Comparison of ENCODE assay signal across 16 mouse cellular contexts in genomic region chr1:131794591-131794990, GRCm38 (mm10). TPM values are rescaled to one million over a fixed set of nuclear protein-coding genes. Genes with fewer than 3 reads are reported as not detected.
DNase-seq lines count a peak whose midpoint lies in the region; ATAC-seq and TF ChIP-seq lines count a peak whose summit lies in the region.
"Had no signal": no experiment of that assay in that cellular context is flagged by ENCODE, and none has a peak within 500 bp of the region (broad histone marks: within the 10 kb centered on the region; RNA-seq: fewer than 3 reads in every experiment).

No protein-coding gene starts in this region.

- no peak overlapping the region for H3K4me3 ChIP-seq in forebrain, embryonic 14.5 days (ENCODE audit: low read depth, low read length)
- H3K4me3 ChIP-seq in forebrain, embryonic 10.5 days: no peak overlapping the region
- H3K4me3 ChIP-seq in lung, embryonic 16.5 days (ENCODE audit: low read length): no peak overlapping the region
- H3K4me3 ChIP-seq in embryonic facial prominence, embryonic 14.5 days (ENCODE audit: low read depth, low read length): no peak overlapping the region
- no peak overlapping the region for H3K4me3 ChIP-seq in myocyte
- H3K4me3 ChIP-seq: neural tube, embryonic 13.5 days had no signal

- H3ac ChIP-seq in myocyte (ENCODE audit: control insufficient read depth, insufficient read length): no peak overlapping the region

- WGBS in forebrain, embryonic 14.5 days: 27% methylated on average over 3 of the region's 3 CpGs
- 36% methylated on average over 3 of the region's 3 CpGs for WGBS in forebrain, embryonic 10.5 days
- WGBS in lung, embryonic 16.5 days: 42% methylated on average over 3 of the region's 3 CpGs
- 15% methylated on average over 3 of the region's 3 CpGs for WGBS in embryonic facial prominence, embryonic 14.5 days

- H3K79me2 ChIP-seq in myocyte (ENCODE audit: control insufficient read depth, insufficient read depth): no peaks in the 10 kb centered on the region

- H3K4me2 ChIP-seq in forebrain, embryonic 14.5 days (ENCODE audit: low read length): no peak overlapping the region
- H3K4me2 ChIP-seq in lung, embryonic 16.5 days (ENCODE audit: low read depth, low read length): no peak overlapping the region
- no peak overlapping the region for H3K4me2 ChIP-seq in embryonic facial prominence, embryonic 14.5 days (ENCODE audit: low read depth, low read length)
- no peak overlapping the region for H3K4me2 ChIP-seq in myocyte (ENCODE audit: low read depth)
- H3K4me2 ChIP-seq: midbrain, embryonic 11.5 days; neural tube, embryonic 13.5 days had no signal

- no peak for TF ChIP-seq POLR2A in myocyte (IDR thresholded peaks at IDR 0.05; ENCODE audit: insufficient read length, low read depth)

- peaks cover 2% of the 10 kb centered on the region; the same call in 1 of the 2 replicates for H3K4me1 ChIP-seq in forebrain, embryonic 14.5 days (ENCODE audit: control insufficient read depth, insufficient read depth, low read length)
- peaks cover 14% of the 10 kb centered on the region for H3K4me1 ChIP-seq in forebrain, embryonic 10.5 days
- no peaks in the 10 kb centered on the region; the same call in 1 of the 2 replicates for H3K4me1 ChIP-seq in lung, embryonic 16.5 days (replicated peaks; ENCODE audit: control insufficient read depth, insufficient read depth, low read length)
- no peaks in the 10 kb centered on the region for H3K4me1 ChIP-seq in embryonic facial prominence, embryonic 14.5 days (ENCODE audit: control insufficient read depth, insufficient read depth, low read length)

- no peaks in the 10 kb centered on the region for H3K9me3 ChIP-seq in forebrain, embryonic 14.5 days (replicated peaks; ENCODE audit: control insufficient read depth, low read length)
- H3K9me3 ChIP-seq in forebrain, embryonic 10.5 days: no peaks in the 10 kb centered on the region
- no peaks in the 10 kb centered on the region for H3K9me3 ChIP-seq in lung, embryonic 16.5 days (ENCODE audit: control insufficient read depth, low read length)
- H3K9me3 ChIP-seq in embryonic facial prominence, embryonic 14.5 days (ENCODE audit: control insufficient read depth, low read length): no peaks in the 10 kb centered on the region
- H3K9me3 ChIP-seq: neural tube, embryonic 13.5 days had no signal

- ATAC-seq in forebrain, embryonic 14.5 days: peak; percentile 40; the same call in 1 of the 2 replicates
- ATAC-seq in lung, embryonic 16.5 days (ENCODE audit: low read depth): peak; percentile 75
- ATAC-seq in embryonic facial prominence, embryonic 14.5 days (ENCODE audit: low read depth): peak; percentile 53; the same call in 1 of the 2 replicates

- no peak overlapping the region for H3K27ac ChIP-seq in forebrain, embryonic 14.5 days (ENCODE audit: low read depth, low read length)
- no peak overlapping the region for H3K27ac ChIP-seq in forebrain, embryonic 10.5 days
- no peak overlapping the region for H3K27ac ChIP-seq in lung, embryonic 16.5 days (ENCODE audit: low read length)
- H3K27ac ChIP-seq in embryonic facial prominence, embryonic 14.5 days (replicated peaks; ENCODE audit: low read depth, low read length): no peak overlapping the region
- H3K27ac ChIP-seq: kidney, postnatal 0 days; neural tube, embryonic 13.5 days had no signal

- no peak overlapping the region for H3K9ac ChIP-seq in forebrain, embryonic 14.5 days (ENCODE audit: low read length)
- H3K9ac ChIP-seq in lung, embryonic 16.5 days (ENCODE audit: low read length): no peak overlapping the region
- H3K9ac ChIP-seq in embryonic facial prominence, embryonic 14.5 days (ENCODE audit: low read depth, low read length): no peak overlapping the region
- H3K9ac ChIP-seq: neural tube, embryonic 13.5 days had no signal

- H3K27me3 ChIP-seq in forebrain, embryonic 14.5 days (replicated peaks; ENCODE audit: control insufficient read depth, insufficient read depth, low read length): 0 out of 2 replicates have a peak, but pooled peaks cover 4% of the 10 kb centered on the region
- peaks cover 24% of the 10 kb centered on the region for H3K27me3 ChIP-seq in forebrain, embryonic 10.5 days (ENCODE audit: poor library complexity, severe bottlenecking)
- peaks cover 9% of the 10 kb centered on the region; the same call in 1 of the 2 replicates for H3K27me3 ChIP-seq in lung, embryonic 16.5 days (ENCODE audit: control insufficient read depth, insufficient read depth, low read depth, low read length)
- no peaks in the 10 kb centered on the region; the same call in 1 of the 2 replicates for H3K27me3 ChIP-seq in embryonic facial prominence, embryonic 14.5 days (replicated peaks; ENCODE audit: control insufficient read depth, insufficient read depth, low read length)
- peaks cover 32% of the 10 kb centered on the region for H3K27me3 ChIP-seq in myocyte (ENCODE audit: control insufficient read depth, insufficient read depth, insufficient read length)

- H3K36me3 ChIP-seq in forebrain, embryonic 14.5 days (ENCODE audit: control insufficient read depth, insufficient read depth, low read length): no peaks in the 10 kb centered on the region
- H3K36me3 ChIP-seq in forebrain, embryonic 10.5 days (replicated peaks): no peaks in the 10 kb centered on the region
- H3K36me3 ChIP-seq in lung, embryonic 16.5 days (ENCODE audit: control insufficient read depth, insufficient read depth, low read length): no peaks in the 10 kb centered on the region
- H3K36me3 ChIP-seq in embryonic facial prominence, embryonic 14.5 days (ENCODE audit: control insufficient read depth, insufficient read depth, low read length): no peaks in the 10 kb centered on the region
- H3K36me3 ChIP-seq in myocyte (ENCODE audit: control insufficient read depth, insufficient read depth): no peaks in the 10 kb centered on the region
- H3K36me3 ChIP-seq: neural tube, embryonic 13.5 days had no signal

- DNase-seq in forebrain, embryonic 14.5 days (ENCODE audit: low spot score): peak; percentile 63
- no peak for DNase-seq in forebrain, embryonic 10.5 days (ENCODE audit: extremely low spot score, low spot score)
- DNase-seq in lung, postnatal 14 days: no peak
- peak; percentile 81 for DNase-seq in embryonic facial prominence, embryonic 14.5 days (ENCODE audit: low spot score)
- no peak for DNase-seq in gastrocnemius, postnatal 25 days
- DNase-seq in kidney, adult 8-10 months: no peak
- DNase-seq: cerebellum, adult 9-11 months; layer of hippocampus, adult 9-11 months; right cerebral cortex, adult 18-20 months had no signal

TF ChIP-seq in myocyte, 11 proteins besides CTCF, POLR2A, EP300 and RAD21:
- peak in 2 of 3 experiments; percentile 2 to 17 for TF ChIP-seq MYOD1 (IDR thresholded peaks at IDR 0.05; ENCODE audit: control insufficient read depth in 1 of 3, insufficient read length in 2 of 3, low read depth in 2 of 3)
- TF ChIP-seq CEBPB (IDR thresholded peaks at IDR 0.05; ENCODE audit: insufficient read depth, poor library complexity, severe bottlenecking): no peak
- no peak for TF ChIP-seq TCF12 (IDR thresholded peaks at IDR 0.05; ENCODE audit: insufficient read depth, poor library complexity, severe bottlenecking)
- TF ChIP-seq SRF (IDR thresholded peaks at IDR 0.05; ENCODE audit: control insufficient read depth, insufficient read length, low read depth): no peak
- peak in 2 of 3 experiments; percentile 28 to 44 for TF ChIP-seq MYOG (IDR thresholded peaks at IDR 0.05; ENCODE audit: control insufficient read depth in 1 of 3, insufficient read depth in 1 of 3, insufficient read length in 2 of 3, low read depth in 2 of 3)
- no peak for TF ChIP-seq USF1 (IDR thresholded peaks at IDR 0.05; ENCODE audit: low read depth)

RNA-seq across cellular contexts. Expression of gene Pm20d1, which starts 2.6 kb away (rescaled TPM):
- 0.31 and 0.42 TPM in 2 replicates for polyA plus RNA-seq in forebrain, embryonic 14.5 days (2014; fragmentation: Nextera tagmentation; extraction: Ambion mirVana)
- polyA plus RNA-seq in forebrain, embryonic 10.5 days (2016; fragmentation: Nextera tagmentation; extraction: Ambion mirVana): 1.5 TPM in 2 replicates
- 0.68 and 0.70 TPM in 2 replicates for polyA plus RNA-seq in lung, embryonic 16.5 days (2015; fragmentation: Nextera tagmentation; extraction: Ambion mirVana)
- polyA plus RNA-seq in embryonic facial prominence, embryonic 14.5 days (2014; fragmentation: Nextera tagmentation; extraction: Ambion mirVana): 0.38 and 0.48 TPM in 2 replicates
- polyA plus RNA-seq in myocyte (2012; fragmentation: generic; extraction: Trizol): 0.01 TPM
- total RNA-seq in gastrocnemius, postnatal 25 days (2021): 1 to 10 TPM in 1 of 2 experiments, under 1 TPM in 1; 0.82 to 1.3 TPM

RNA-seq across cellular contexts. Expression of gene Slc41a1, which starts 32.7 kb away (rescaled TPM):
- polyA plus RNA-seq in forebrain, embryonic 14.5 days (2014; fragmentation: Nextera tagmentation; extraction: Ambion mirVana): 11.9 and 14.5 TPM in 2 replicates
- polyA plus RNA-seq in forebrain, embryonic 10.5 days (2016; fragmentation: Nextera tagmentation; extraction: Ambion mirVana): 11.2 and 11.3 TPM in 2 replicates
- 12.6 and 13.7 TPM in 2 replicates for polyA plus RNA-seq in lung, embryonic 16.5 days (2015; fragmentation: Nextera tagmentation; extraction: Ambion mirVana)
- 18.0 and 19.5 TPM in 2 replicates for polyA plus RNA-seq in embryonic facial prominence, embryonic 14.5 days (2014; fragmentation: Nextera tagmentation; extraction: Ambion mirVana)
- polyA plus RNA-seq in myocyte (2012; fragmentation: generic; extraction: Trizol): 14.0 TPM
- total RNA-seq in gastrocnemius, postnatal 25 days (2021): 10 to 100 TPM; 53.4 to 53.5 TPM

RNA-seq across cellular contexts. Expression of gene Slc26a9, which starts 50.8 kb away (rescaled TPM):
- polyA plus RNA-seq in forebrain, embryonic 14.5 days (2014; fragmentation: Nextera tagmentation; extraction: Ambion mirVana): 0.04 and 0.12 TPM in 2 replicates
- polyA plus RNA-seq in forebrain, embryonic 10.5 days (2016; fragmentation: Nextera tagmentation; extraction: Ambion mirVana): not detected in 2 replicates
- 8.9 and 10.1 TPM in 2 replicates for polyA plus RNA-seq in lung, embryonic 16.5 days (2015; fragmentation: Nextera tagmentation; extraction: Ambion mirVana)
- 0.10 TPM in 1 of 2 replicates, not detected in the other for polyA plus RNA-seq in embryonic facial prominence, embryonic 14.5 days (2014; fragmentation: Nextera tagmentation; extraction: Ambion mirVana)
- not detected for polyA plus RNA-seq in myocyte (2012; fragmentation: generic; extraction: Trizol)
- total RNA-seq in gastrocnemius, postnatal 25 days (2021): not detected
- total RNA-seq: heart, postnatal 10 days had no signal
- polyA plus RNA-seq: limb, embryonic 11.5 days; midbrain, embryonic 11.5 days; neural tube, embryonic 13.5 days had no signal

Comparison
In these comparisons a context has a peak if more than half of its experiments do, and no peak if none do; other contexts are left out.
1. DNase-seq: peak in forebrain, embryonic 14.5 days (single experiment) and embryonic facial prominence, embryonic 14.5 days (single experiment); none in forebrain, embryonic 10.5 days (single experiment), lung, postnatal 14 days (single experiment), gastrocnemius, postnatal 25 days (single experiment) and kidney, adult 8-10 months (0 of 2).
2. Peak in every context shown above with its lines, with median percentiles within 50 percentile points of each other: ATAC-seq.